Mouse (Mus musculus) heart, adult 2 months (tissue): Measurements from ENCODE around the gene Nfatc2.

ENCODE experiments used
- CTCF ChIP-seq: fragments of 200-600 bp; IDR thresholded peaks from 2 replicates; pipeline ENCODE4 v1.8.1; 2022; ENCODE audit warnings: antibody characterized with exemption, mild to moderate bottlenecking, moderate library complexity
- EP300 ChIP-seq: fragments of 200-500 bp; IDR thresholded peaks from 2 replicates; pipeline ENCODE4 v1.6.1; 2011; ENCODE audit warnings: low read depth, low read length, control low read depth; ENCODE audit not compliant: insufficient read depth
- POLR2A ChIP-seq: fragments of 200-500 bp; IDR thresholded peaks from 2 replicates; pipeline ENCODE4 v1.6.1; 2011; ENCODE audit warnings: mild to moderate bottlenecking, low read depth, low read length, control low read depth; ENCODE audit not compliant: insufficient read depth

DNA sequence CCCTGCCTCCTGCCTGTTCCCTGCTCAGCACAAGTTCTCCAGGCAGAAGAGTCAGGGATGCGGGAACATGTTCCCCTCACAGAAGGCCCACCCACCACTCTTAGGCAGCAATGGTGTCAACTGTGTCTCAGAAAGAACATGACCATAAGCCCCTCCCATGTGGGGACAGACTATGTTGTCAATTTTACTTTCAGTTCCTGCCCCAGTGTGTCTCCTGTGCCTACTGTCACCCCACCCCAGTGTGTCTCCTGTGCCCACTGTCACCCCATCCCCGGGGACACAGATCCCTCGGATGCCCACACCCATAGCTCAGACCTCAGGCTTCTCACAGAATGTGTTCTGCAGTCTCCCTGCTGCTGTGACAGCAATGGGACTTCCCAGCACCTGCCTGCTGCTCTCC is 79.2 kb downstream of the Nfatc2 start:
- TF ChIP-seq CTCF (no peak), EP300 (no peak), POLR2A (no peak)
